Mouse (Mus musculus): Measurements from ENCODE around the gene Pi4kb. TPM values are rescaled to one million over a fixed set of nuclear protein-coding genes. Genes with fewer than 3 reads are reported as not detected.
A peak's percentile ranks its signal among the peaks of the same experiment; 100 is the strongest.
"Not testable (repeated sequence)": the region's sequence is repeated elsewhere in the genome, so short reads cannot be mapped to it uniquely, and the experiment has no call there.

The Pi4kb gene
- total RNA-seq, 2 experiments from 2014 or later = 61.1 to 63.4 TPM

DNA sequence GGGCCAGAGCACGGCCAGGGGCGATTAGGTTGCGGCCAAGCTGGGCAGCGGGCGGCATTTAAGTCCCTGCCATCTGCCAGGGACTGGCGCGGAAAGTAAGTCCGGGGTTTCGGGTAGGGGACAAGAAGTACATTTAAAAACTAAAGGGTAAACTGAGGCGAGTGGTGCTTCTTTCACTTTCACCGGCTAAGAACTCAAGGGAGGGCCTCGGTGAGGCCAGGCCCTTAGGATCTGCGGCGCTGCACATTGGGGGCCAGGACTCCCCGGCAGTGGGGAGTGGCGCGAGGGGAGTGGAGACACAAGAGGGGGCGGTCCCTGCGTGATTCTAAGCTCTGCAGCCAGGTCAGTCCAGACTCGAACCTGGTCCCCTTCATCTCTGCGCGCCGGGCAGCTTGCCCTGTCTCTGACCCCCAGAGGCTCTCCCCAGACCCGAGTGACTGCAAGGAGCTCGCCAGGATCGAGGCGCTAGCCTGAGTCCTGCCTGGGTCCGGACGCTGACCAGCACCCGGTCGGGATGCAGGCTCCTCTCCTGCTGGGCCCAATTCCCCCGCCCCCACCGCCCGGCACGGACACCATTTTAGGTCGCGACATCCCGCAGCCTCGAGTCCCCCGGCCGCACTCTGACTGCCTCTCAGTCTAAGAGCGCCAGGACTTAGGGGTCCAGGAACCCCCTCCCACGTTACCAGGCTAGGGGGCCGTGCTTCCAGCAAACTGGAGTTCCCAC lies 40.1 kb downstream of the Pi4kb start:
- DNase-seq (ENCODE audit: low spot score in 2 of 2) = peak in 1 of 2 experiments; percentile 30

DNA sequence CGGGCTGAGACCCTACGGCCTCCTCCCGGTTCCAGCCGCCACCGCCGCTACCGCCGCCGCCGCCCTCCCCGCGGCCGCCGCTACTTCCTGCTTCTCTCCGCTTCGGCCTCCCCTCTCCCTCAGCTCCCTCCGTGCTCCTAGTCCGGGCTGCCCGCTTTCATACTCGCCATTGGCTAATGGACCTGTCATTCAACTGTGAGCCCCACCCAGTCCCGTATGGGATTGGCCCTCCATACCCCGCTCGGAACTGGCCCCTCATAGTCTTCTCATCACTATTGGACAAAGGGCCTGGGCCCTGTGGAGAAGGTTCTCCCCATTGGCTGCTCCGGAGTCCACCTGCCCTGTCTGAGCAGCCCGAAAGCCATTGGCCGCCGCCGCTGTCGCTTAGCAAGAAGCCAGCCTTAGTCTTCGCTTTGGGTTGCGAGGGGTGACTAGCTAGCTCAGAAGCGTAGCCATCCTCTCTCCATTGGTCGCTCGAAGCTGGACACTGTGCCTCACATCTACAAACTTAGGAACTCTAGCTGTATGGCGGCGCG lies 40.9 kb downstream of the Pi4kb start, which contains the start of gene Zfp687:
TSS of gene Zfp687 (minus strand) at position 112 of the 536 bp plus-strand sequence.
- DNase-seq (ENCODE audit: low spot score in 2 of 2) = peak; percentile 99 to 100

DNA sequence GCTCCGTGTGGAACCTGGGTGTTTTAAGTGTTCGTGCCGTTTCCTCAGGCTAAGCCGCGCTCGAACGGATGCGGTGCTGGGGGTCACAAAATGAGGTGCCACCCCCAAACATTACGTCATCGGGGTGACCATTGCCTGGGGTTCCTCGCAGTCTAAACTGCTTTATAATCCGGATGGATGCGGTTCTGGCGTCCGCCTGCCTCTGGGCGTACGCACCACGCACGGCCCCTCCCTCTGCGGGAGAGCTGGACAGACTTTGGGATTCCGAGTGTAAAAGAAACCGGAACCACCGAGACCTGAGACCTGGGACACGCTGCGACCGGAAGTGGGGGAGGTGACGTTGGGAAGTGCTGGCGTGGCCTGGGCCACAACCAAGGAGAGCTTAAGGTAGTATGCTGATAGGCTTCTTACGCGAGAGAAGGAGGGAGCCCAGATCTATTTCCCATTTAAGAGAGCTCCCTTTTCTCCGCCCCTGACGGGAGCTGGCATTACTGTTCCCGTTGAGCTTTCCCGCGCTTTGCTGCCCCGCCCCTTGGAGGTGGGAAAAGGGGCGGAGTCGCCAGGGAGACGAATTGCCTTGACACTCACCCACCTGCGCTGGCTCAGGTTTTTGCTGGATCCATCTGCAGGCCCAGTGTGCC lies 41.5 kb downstream of the Pi4kb start:
- peak; percentile 91 to 95 for DNase-seq (ENCODE audit: low spot score in 2 of 2)

DNA sequence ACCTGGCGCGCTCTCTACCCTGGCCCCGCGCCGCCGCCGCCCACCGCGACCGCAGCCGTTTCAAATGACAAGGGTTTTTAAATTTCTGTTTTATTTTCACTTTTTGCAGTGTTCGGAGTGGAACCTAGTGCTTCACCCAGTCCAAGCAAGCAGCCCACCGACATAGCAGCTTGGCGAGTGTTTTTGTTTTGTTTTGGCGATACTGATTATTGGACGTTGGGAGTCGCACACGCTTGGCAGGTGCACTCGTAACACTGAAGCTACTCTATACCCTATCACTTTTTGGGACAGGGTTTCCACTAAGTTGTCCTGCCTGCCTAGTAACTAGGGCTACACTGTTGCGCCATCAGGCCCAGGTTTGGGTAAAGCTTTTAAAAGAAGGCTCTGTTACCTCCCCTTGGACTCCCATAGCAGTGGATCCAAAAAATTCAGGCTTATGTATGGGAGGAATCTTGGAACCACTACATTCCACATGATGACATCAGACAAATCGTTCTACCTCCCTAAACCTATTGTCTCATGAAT lies 42.1 kb downstream of the Pi4kb start:
- DNase-seq (ENCODE audit: low spot score in 2 of 2) = no peak

DNA sequence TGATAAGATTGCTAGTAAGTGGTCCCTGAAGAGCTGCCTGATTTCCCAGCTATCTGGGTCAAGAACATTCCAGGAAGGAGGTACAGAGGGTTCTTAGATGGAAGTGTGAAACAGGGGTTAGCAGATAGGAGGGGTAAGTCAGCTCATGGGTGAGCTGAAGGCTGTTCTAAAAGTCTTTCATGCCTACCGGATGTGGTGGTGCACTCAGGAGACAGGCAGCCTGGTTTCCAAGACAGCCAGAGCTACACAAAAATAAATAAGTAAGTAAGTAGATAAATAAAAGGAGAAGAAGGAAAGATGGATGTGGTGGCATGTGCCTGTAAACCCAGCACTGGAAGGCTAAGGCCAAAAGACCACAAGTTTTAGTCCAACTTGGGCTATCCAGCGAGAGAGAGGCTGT lies 44.2 kb downstream of the Pi4kb start:
- DNase-seq (ENCODE audit: low spot score in 2 of 2) = no peak

DNA sequence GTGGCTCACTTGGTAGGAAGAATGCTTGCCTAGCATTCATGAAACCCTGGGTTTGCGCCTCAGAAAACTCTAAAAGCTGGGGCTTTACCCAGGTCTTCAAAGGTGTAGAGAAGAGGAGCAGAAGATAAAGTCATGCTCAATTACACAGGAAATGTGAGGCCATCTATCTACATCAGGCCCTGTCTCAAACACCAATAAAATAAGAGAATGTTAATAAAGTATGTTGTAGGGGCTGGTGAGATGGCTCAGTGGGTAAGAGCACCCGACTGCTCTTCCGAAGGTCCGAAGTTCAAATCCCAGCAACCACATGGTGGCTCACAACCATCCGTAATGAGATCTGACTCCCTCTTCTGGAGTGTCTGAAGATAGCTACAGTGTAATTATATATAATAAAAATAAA lies 46.4 kb downstream of the Pi4kb start:
- DNase-seq (ENCODE audit: low spot score in 2 of 2) = not testable (repeated sequence)

DNA sequence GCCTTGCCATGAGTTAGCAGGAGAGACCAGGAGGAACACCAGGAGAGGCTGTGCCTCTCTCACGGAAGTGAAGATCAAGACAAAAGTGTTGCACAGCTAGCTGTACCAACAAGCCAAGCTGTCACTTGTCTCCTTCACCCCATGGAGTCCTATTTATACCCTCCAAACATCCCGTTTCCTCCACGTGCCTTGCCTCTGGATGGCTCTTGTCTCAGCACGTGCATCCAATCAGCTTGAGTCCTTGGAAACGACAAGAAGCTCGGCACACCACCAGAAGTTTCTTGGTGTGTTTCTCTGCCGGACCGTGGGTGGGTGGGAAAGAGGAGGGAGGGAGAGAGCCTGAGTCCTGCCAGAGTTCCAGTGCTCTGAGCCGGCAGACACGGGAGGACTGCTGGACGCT lies 50.0 kb downstream of the Pi4kb start:
- DNase-seq (ENCODE audit: low spot score in 2 of 2) = no peak

DNA sequence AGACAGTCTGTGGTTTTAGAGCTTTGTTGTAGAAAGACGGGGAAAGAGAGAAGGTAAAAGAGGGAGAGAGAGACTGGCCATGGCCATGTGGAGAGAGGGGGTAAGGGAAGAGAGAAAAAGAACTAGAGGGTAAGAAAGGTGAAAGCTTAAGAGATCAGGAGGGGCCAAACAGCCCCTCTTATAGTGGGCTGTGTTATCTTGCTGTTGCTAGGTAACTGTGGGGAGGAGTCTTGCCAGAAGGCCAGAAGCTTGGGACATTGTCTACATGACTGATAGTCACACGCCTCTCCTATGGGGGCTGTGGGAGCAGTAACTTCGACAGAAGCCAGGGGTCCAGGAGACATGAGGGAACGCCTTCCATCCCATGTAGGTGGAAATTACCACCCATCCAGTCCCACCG lies 50.7 kb downstream of the Pi4kb start:
- no peak for DNase-seq (ENCODE audit: low spot score in 2 of 2)

DNA sequence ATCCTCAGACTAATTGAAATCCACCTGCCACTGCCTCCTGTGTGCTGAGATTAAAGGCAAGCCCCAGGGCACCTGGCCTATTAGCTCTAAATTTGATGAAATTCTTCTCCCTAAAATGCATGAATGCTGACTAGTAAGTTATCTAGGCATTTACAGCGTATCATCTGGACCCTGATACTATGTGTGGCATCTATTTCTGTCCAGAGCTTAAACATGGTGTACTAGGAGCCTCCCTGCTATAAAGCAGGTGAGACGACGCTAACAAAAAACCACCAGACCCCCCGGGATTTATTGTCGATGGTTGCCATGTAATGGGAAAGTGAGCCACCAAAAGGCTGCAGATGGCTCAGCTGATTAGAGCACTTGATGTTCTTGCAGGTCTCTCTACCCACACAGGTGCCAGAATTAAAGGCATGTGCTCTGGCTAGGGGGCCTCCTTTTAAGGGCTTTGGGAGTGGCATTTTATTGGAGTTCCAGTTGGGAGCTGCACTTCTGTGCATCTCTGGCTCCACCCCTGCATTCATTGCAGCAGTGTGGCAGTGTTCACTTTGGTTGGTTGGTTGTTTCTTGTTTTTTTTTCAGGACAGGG lies 52.6 kb downstream of the Pi4kb start:
- DNase-seq (ENCODE audit: low spot score in 2 of 2) = peak in 1 of 2 experiments; percentile 55

DNA sequence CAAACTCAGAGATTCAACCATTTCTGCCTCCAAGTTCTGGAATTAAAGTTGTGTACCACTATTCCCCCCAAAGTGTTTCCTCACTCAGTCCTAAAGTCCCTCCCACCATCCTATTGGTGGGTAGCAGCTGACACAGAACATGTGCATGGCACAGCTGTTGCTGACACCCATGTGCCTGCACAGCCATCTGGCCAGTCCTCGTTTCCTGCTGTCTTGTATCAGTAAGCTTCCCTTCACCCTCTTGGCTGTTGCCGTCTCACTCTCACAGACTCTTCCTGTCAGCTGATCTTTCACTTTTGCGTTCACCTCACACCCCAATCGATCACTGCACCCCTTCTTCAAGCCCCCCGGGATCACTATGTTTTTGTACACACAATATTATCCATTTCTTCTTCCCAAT lies 53.2 kb downstream of the Pi4kb start:
- peak; percentile 76 to 92 for DNase-seq (ENCODE audit: low spot score in 2 of 2)

DNA sequence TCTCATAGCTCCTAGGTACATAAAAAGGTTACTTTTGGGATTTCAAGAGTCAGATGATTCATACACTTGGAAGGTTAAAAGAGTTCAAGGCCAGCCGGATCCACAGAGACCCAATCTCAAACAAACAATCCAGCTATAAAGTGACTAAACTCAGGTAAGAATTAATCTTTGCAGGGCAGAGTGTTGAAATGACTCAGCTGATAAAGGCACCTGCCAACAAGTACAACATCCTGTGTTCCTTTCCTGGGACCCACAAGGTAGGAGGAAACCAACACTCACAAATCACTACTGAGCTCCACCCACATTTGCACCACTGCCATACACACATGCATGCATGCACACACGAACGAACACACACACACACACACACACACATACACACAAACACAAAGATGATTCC lies 54.1 kb downstream of the Pi4kb start:
- no peak for DNase-seq (ENCODE audit: low spot score in 2 of 2)

DNA sequence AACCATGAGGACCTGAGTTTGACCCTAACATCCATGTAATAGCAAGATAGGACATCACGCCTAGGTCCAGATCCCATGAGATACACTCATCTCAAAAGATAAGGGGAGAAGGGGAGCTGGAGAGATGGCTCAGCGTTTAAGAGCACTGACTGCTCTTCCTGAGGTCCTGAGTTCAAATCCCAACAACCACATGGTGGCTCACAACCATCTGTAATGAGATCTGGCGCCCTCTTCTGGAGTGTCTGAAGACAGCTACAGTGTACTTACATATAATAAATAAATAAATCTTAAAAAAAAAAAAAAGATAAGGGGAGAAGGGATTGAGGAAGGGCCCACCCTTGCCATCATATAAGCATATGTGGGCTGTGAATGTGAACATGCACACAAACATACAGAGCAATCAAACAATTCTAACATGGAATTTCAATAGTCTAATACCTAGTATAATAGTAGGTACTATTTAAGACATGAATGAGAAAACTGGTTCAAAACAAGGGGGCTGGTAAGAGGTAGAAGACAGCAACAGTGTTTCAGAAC lies 54.8 kb downstream of the Pi4kb start:
- DNase-seq (ENCODE audit: low spot score in 2 of 2) = not testable (repeated sequence)

DNA sequence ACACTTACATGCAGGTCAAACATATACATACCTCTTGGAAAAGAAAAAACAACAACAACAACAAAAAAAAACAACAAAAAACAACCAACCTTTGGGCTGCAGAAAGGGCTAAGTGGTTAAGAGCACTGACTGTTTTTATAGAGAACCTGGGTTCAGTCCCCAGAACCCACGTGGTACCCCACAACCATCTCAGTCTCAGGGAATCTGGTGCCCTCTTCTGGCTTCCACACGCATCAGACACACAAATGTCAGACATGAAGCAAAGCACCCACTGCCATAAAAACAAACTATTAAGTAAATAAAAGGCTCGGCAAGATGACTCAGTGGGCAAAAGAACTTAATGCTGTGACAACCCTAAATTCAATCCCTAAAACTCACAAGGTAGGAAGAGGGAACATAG lies 55.4 kb downstream of the Pi4kb start:
- DNase-seq (ENCODE audit: low spot score in 2 of 2) = peak in 1 of 2 experiments; percentile 44

DNA sequence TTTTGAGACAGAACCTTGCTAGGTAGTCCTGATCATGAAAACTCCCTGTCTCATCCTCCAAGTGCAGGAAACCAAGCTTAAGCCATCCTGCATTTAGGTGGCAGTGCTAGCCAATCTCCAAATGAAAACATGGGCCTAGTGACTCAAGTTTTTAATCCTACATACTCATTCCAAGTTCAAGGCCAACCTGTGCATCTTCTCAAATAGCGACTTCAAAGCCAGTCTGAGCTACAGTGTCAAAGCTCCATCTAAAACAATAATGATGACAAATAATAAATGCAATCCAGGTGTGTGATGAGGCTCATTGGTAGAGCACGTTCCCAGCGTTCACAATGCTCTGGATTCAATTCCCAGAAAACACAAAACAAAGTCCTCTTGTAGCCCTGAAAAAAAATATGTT lies 67.1 kb downstream of the Pi4kb start:
- no peak for DNase-seq (ENCODE audit: low spot score in 2 of 2)

DNA sequence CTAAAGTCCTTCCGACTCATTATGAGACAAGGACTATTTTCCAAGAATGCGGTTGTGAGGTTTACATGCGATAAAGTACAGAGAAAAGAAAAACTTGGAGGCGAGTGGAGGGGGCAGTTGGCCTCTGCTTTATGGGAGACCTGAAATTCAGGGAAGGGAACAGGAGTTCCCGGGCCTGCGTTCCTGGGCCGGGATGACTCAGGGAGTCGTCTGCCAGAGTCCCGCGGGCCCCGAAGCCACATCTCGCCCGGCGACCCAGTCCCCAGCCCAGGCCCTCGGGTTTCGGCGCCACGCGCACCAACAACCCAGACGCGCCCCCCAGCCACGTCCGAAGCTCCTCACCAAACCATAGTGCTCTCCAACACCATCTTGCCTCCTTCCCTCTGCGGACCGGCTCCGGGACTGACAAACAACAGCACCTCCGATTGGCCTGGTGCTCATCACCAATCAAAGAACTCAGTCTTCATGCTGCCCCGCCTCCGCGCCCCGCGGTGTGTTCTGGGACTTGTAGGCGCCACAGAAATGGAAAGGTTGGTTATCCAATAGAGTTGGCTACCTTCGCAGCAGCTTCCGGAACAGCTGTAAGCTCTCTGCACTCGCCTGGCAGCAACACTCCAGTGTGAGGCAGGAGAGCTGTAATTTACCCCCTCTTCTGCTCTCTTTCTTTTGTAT lies 67.8 kb downstream of the Pi4kb start, which contains the start of gene Psmd4:
TSS of gene Psmd4 (minus strand) at position 449 of the 672 bp plus-strand sequence.
- peak; percentile 97 to 99 for DNase-seq (ENCODE audit: low spot score in 2 of 2)

DNA sequence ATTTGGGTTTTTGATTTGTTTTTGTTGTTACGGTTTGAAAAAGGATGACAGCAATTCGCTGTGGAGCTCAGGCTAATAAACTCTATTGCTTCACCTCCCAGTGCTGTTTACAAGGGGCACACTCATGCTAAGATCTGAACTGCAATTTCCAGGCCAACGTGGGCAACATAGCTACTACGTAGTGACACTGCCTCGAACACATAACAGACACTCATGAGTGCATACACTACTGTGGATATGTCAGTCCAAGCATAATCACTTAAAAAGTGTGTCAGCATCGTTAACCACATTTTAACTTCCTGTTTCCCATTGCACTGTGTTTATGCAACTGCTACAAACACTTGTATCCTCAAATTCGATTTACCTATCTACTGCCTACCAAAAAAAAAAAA lies 68.3 kb downstream of the Pi4kb start:
- no peak for DNase-seq (ENCODE audit: low spot score in 2 of 2)

DNA sequence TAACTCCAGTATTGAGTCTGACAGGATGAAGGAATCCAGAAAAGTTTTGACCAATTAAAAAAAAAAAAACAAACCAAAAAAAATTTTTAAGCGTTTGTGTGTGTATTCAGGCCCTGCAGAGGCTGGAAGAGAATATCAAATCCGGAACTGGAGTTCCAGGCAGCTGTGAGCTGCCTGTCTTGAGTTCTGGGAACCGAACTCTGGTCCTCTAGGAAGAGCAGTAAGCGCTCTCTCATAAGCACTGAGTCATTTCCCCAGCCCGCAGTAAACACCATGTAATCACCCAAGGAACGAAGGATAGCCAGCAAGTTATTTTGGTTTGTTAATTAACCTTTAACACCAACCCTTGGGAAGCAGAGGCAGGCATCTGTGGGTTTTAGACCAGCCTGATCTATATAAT lies 68.7 kb downstream of the Pi4kb start:
- no peak for DNase-seq (ENCODE audit: low spot score in 2 of 2)

DNA sequence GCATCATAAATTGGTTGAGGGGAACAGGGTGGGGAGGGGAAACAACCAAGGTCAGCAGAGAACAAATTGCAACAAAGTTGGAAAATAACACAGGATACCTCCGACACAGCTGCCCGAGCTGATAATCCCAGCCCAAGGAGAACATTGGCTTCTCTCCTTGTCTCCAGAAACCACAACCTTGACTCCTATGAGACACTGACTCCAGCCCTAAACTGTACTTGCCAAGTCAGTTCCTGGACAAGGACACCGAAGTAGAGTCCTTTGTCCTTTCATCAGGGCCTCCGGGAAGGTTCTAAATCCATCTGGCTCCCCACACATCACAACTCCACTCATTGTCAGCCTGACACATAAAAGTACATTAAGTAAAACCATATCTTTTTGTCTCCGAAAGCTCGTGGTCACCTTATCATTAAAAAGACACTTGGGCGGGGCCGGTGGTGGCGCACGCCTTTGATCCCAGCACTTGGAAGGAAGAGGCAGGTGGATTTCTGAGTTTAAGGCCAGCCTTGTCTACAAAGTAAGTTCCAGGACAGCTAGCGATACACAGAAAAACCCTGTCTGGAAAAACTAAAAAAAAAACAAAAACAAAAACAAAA lies 72.0 kb downstream of the Pi4kb start:
- no peak for DNase-seq (ENCODE audit: low spot score in 2 of 2)

DNA sequence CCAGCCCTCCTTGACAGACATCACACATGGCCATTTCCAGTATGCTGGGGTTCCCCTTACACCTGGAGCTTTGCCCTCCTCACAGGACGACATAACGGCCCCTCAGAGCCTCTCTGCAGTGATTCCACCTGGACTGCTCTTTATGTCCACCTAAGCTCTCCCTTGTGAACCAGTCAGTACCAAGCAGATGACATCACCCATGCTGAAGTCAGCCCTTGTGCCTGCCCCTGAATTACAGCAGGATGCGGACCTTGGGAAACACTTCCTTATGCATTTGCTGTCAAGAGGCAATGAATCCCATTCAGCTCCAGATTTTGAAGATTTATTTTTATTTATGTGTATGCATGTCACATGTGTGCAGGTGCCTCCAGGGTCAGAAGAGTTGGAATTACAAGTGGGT lies 73.4 kb downstream of the Pi4kb start:
- DNase-seq (ENCODE audit: low spot score in 2 of 2) = no peak

DNA sequence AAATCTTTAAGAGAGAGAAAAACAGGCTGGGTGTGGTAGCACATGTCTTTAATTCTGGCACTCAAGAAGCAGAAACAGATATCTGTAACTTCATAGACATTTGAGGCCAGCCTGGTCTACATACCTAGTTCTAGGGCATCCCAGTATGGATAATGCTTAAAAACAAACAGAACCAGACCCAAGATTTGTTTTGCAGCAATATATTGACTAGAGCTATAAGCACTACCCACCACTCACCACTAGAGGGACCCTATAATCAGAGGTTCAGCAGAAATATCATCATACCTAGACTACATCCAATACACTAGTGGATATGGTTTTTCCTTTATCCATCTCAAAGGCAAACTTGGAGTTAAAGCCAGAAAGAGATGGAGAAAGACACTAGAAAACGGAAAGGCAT lies 78.4 kb downstream of the Pi4kb start:
- peak in 1 of 2 experiments; percentile 70 for DNase-seq (ENCODE audit: low spot score in 2 of 2)

DNA sequence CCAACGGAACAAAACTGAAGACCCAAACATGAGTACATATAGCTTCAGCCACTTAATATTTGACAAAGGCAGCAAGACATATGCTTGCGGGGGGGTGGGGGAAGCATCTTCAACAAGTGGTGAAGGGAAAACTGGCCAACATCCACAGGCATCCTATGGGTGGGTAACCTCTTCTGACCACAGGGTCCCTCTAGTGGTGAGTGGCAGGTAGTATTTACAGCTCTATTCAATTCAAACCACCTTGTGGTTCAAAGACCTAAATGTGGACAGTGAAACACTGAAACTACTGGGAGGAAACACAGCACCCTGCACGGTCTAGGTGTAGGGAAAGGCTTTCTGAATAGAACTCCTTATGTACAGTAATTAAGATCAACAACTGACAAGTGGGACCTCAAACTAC lies 79.2 kb downstream of the Pi4kb start:
- DNase-seq (ENCODE audit: low spot score in 2 of 2) = peak in 1 of 2 experiments; percentile 41
